Mouse (Mus musculus) liver, postnatal 0 days (tissue): ENCODE measurements around the gene Tmem161b.

Source experiments
- CTCF ChIP-seq: sonication (generic); IDR thresholded peaks from 2 replicates; pipeline ENCODE4 v1.5.1; 2016; ENCODE audit warnings: antibody characterized with exemption, low read depth
- EP300 ChIP-seq: IDR thresholded peaks from 2 replicates; pipeline ENCODE4 v1.6.1; 2016; ENCODE audit warnings: antibody characterized with exemption, low read depth, mild to moderate bottlenecking

GRCm38 (mm10) chr13:84285559-84285945, 63.5 kb downstream of the Tmem161b start:
- TF ChIP-seq CTCF (no peak), EP300 (no peak)
